Mouse (Mus musculus) common myeloid progenitor, adult 5-6 weeks (primary cell): ENCODE measurements around the gene Cacna1g. TPM values are rescaled to one million over a fixed set of nuclear protein-coding genes. Genes with fewer than 3 reads are reported as not detected.

Experiments
- ATAC-seq: replicated peaks from 2 replicates; pipeline ENCODE4 v1.8.0; 2016; ENCODE audit warnings: low read depth, mild to moderate bottlenecking, moderate TSS enrichment, inconsistent platforms; ENCODE audit not compliant: poor library complexity, severe bottlenecking
- total RNA-seq: library from RNA; stranded (forward); fragments of 200-1000, 187-1606 nt; gene quantifications from 2 replicates; pipeline ENCODE4 v1.2.3, GENCODE M21; 2017

Gene Cacna1g
- total RNA-seq, 1 experiment from 2014 or later = not detected

DNA sequence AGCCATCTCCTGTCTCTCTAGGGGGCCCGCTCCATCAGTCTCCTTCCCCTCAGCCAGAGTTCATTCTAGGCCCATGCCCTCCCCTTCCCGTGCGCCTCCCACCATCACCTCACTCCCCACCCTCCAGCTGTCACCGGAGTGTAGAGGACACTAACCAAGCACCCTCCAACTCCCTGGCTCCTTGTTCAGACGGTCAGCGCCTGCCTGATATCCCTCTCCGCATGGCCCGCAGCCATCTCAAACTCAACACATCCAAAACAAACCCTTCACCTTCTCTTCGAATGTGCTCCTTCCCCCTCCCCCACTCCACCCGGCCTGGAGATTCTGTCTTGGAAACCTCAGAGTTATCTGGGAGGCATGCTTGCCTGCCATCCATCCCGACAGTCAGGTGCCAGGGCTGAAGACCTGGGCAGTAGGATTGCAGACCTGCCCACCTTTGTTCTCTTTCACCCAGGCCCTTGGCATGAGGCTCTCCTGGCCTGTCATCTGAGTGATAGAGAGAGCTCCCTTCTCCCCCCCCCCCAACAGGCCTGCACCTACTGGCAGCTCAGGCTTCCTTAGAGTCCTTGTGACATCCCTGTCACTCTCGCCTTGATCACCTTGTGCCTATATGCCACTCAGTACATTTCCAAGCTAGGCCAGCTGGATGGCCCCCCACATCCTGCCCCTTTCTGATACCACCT, 22.8 kb downstream of the Cacna1g start:
- ATAC-seq = no peak

DNA sequence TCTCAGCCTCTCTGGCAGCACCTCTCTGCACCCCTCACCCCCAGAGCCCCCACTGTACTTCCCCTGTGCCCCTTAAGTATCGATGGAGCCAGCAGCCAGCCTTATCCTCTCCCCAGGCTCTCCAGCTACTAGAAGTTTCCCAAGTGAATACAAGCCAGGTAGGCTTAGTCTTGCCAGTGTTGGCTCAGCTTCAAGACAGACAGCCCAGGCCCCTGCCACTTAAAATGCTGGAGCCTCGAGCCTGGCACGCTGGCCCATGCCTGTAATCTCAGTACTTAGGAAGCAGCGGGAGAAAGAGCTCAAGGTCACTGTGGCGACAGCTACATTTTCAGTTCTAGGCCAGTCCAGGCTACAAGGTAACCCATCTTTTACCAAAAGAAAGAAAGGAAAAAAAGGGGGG, 24.1 kb downstream of the Cacna1g start:
- no peak for ATAC-seq

DNA sequence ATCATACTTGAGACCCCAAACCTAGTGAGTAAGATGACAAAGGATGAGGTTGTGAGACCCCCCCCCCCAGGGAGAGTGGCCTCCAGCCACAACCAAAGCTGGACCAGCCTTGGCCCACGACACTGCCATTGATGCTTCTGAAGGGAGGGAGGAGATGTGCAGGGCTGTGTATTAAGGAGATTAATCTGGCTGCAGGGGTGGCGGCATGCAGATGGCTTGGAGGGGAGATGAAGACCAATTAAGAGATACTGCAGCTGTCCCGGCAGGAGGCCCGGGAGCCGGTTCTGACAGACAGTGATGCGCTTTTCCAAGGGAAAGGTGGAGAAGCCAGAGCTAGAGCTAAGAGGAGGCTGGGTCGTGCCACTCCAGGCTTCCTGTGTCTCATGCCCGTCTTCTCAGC, 24.8 kb downstream of the Cacna1g start:
- ATAC-seq = no peak

DNA sequence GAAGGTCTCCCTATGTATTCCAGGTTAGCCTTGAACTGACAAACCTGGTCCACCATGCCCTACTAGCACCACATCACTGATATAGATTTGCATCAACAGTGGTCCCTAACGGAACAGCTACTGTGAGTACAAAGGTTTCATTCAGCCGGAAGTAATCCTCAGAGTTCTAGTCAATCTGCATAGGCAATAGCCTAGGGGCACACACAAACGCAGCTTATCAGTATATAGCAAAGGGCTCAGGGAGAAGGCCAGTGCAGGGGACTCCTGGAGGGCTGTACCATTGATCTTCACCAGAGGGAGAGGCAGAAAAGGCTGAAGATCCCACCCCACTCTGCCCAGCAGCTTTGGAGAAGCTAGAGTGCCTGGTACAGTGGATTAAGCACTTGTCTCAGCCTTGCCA, 27.0 kb downstream of the Cacna1g start:
- 0 out of 2 replicates have a peak, but pooled peaks have one; percentile 18 for ATAC-seq

DNA sequence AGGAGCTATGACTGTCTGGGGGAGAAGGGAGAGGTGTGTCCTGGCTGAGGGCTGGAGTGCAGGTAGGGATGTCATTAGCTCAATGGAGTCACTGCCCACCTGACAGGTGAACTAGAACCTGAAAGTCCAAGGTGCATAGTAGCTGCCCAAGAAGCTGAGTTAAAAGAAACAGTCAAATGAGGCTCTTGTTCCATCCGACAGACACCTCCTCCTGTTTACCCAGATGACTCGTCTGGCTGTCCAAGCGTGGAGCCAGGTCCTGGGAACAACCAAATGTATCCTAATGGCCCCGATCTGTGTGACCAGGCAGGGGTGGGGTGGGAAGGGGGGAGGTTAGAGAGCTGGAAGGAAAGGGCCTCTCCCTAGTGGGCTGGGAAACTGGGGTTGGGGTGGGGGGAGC, 28.7 kb downstream of the Cacna1g start:
- ATAC-seq = no peak

DNA sequence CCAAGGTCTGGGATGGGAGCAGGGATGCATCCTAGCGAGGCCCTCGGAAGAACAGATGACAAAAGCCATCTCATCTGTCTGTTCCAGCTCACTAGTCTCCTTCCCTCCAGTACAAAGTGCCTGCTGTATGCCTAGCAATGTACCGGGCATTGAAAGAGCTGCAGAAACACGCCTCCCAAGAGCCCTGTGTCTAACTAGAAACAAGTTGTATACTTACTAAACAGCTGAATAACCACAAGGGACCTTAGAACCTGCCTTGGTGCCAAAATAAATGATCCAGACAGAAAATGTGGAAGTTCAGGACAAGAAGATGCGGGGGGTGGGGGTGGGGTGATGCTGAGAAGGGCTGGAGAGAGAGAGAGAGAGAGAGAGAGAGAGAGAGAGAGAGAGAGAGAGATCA, 29.2 kb downstream of the Cacna1g start:
- ATAC-seq = no peak

DNA sequence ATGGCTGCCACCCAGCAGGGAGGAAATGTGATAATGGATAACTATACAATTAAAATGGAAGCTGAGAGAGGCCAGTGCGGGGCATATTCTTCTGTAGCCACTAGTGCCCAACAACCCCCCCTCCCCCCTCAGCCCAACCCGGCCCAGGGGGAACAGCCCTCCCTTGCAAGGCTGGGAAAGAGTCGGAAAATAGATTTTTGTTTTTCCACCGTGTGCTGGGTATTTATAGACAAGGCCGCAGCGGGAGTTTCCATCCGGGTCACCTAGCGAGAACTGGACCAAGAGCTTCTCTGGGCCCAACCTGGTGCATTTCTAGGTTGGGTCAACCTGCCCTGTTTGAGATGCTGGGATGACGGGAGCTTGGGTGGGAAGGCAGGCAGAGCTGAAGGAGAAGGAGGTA, 32.2 kb downstream of the Cacna1g start:
- ATAC-seq = no peak

DNA sequence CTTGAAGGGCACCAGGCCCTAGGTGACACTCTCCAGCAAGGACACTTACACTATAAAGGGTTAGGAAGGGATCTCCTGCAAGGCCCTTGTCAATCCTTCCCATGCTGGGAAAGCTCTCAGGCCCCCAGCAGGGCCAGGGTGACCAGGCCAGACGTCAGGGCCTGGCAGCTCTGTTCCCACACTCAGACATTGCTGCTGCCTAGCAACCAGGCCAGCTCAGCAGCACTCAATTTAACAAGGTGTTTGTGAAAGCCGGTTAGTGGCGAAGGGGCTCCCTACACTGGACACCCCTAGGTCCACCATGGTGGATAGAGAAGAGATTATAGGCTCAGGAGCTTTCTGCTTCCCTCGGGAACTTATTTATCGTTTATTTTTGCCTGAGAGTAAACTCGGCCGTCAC, 32.9 kb downstream of the Cacna1g start:
- no peak for ATAC-seq

DNA sequence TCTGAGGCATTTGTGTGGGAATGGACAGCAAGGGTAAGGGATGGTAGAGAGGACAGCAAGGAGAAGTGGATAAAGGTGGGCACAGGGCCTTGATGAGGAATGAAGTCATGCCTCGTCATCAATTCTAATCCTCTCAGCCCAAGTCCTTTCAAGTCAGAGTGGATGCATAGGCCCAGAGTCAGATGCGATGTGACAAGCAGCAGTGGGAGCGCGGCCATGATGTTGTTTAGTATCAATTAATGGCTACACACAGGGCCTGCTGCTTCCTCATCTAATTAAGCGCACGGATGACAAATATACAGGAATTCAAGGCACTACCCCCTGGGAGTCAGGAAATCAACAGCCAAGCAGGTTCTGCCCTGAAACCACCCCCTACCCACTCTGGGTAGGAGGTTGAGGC, 33.6 kb downstream of the Cacna1g start:
- ATAC-seq = no peak

DNA sequence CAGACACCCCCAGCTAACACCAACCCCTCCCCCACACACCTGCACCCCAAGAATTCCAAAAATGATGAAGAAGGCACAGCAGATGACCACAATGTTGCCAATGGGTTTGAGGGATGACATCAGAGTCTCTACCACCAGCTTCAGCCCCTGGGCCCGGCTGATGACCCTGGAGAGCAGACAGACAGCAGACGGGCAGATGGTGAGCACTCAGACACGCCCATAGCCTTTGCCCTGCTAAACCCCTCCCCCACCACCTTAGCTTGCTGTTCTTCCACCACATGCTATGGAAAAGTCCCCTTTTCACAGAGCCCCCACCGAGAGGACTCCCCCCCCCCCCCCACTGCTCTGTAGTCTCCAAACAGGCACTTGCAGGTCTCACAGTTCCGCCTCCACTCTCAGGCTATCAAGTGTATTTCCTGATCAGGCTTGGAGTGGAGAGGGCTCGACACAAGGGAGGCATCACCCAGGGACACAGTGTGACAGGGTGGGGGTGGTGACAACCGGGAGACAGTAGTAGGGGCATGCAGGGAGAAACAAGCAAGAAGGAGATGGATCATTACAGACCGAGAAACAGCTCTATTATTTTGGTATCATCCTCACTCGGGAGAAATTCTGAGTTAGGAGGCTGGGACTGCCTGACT, 44.9 kb downstream of the Cacna1g start:
- no peak for ATAC-seq

DNA sequence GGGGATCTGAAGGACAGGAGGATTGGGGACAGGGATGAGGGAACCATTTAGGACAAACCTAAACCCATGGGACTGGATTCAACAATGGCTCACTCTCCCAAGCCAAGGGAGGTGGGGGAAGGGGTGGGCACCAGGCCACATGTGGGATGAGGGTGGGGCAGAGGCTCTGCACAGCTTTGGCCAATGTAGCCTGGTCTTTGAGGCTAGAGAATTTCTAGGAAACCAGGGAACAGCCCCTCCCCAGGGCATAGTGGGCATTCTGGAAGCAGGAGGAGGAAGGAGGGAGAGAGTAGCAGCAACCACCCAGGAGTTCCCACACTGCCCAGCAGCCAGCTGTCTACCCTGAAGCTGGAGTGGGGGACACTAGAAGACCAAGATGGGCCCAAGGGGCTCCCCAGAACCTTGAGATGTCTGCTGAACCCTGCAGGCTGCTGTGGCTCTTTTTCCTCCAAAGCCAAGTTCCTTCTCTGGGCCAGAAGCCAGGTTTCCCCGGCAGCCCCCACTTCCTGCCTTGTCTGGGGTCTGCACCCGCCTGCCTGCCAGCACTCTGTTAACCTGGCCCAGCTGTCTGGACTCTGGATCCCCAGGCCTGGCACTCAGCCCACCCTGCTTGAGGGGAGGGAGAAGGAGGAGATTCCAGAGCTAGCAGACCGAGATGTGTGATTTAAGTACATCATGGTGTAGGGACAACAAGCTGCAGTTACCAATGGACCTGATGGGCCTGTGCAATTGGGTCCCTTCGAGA, 45.7 kb downstream of the Cacna1g start:
- ATAC-seq = 0 out of 2 replicates have a peak, but pooled peaks have one; percentile 25

DNA sequence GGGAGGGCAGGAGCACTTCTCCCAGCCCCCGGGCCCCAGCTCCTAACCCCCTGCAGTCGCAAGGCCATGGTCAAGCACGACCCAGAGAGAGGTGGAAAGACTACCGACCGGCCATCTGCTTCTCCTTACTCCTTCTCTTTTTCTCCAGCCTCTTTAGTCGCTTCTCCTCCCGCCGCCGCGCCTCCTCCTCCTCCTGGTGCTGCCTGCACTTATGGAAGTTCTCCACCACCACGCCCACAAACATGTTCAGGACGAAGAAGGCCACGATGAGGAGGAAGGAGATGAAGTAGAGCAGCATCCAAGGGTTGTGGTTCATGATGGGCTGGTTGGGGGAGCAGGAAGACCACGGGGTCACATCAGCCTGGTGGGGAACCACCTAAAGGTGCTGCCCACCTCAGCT, 48.3 kb downstream of the Cacna1g start:
- no peak for ATAC-seq

DNA sequence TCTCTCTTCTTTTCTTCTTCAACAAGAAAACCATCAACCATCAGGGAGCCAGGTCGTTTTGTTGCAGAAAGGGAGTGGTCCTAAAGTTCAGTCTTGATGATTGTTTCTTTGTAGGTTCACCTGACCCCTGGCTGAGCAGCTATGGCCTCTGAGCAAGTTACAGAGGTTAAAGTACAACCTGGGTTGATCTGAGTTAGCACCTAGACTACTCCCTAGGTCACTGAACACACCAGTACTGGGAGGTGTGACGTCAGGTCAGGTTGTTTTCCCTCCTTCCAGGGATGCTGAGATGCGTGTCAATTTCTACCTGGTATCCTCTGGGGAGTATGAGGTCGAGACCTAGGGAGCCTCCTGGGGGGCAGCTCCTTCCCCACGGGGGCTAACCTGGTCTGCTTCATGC, 48.8 kb downstream of the Cacna1g start:
- no peak for ATAC-seq

DNA sequence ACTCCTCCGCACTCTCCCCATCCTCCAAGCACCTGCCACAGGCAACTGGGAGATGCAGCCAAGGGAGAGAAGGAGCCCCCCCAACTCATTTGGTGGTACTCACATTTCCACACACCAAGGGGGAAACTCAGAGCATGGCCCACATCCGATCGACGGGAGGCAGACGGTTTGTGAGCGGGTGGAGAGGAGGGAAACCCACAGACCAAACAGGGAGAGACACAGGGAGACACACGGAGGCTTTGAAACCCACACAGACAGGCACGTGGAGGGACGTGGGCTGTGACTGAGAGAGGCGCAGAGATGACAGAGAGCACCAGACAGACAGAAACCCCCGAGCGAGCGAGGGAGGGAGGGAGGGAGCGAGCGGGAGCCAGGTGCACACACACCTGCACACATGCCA, 49.6 kb downstream of the Cacna1g start:
- no peak for ATAC-seq

DNA sequence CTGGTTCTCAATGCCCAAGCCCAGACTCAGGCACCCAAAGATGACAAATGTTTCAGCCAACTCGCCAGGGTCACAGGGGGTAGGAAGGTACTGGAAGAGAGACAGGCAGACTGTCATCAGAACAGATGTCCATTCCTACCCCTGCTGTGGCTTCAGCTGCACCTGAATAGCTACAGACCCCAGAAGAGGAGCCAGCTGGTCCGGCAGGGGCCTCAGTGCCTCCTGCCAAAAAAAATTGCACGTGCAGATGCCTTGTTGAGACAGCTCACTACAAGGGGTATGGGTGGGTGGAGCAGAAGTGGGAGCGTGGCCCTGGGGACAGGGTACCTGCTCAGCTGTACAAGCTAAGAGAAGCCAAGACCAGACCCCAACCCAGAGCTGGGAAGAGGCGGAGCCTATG, 50.1 kb downstream of the Cacna1g start:
- no peak for ATAC-seq

DNA sequence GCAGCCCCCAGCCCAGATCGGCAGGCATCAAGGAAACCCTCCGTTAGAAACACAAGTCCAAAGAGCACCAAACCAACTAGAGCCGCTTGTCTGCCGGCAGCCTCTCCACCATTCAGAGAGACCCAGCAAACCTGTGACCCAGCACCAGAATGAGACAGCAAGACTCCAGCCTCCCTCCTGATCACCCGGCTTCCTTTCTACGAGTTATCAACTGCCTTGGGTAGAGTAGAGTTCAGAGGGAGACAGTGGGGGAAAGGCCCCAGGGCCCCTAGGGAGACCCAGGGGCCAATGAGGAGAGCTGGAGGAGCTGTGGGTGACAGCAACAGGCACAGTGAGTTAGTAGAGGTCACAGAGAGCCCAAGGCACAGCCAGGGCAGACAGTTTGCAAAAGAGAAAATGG, 53.0 kb downstream of the Cacna1g start:
- ATAC-seq = no peak

DNA sequence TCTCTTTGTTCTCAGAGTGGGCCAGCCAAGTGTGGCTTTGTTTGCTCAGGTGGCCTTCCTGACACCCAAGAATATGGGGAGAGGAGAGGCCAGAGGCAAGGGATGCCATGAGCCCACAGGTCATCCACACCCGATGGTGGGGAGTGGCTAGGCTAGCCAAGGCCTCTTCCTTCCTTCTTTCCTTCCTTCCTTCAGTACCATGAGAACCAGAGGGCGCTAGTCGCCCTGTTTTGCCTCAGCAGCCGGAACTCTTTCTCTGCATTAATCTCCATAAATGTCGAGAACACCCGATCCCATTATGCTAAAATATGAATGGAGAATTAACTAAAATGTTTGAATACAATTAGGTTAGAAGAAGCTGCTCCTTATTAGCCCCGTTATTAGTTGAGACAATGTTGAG, 53.7 kb downstream of the Cacna1g start:
- ATAC-seq = no peak

DNA sequence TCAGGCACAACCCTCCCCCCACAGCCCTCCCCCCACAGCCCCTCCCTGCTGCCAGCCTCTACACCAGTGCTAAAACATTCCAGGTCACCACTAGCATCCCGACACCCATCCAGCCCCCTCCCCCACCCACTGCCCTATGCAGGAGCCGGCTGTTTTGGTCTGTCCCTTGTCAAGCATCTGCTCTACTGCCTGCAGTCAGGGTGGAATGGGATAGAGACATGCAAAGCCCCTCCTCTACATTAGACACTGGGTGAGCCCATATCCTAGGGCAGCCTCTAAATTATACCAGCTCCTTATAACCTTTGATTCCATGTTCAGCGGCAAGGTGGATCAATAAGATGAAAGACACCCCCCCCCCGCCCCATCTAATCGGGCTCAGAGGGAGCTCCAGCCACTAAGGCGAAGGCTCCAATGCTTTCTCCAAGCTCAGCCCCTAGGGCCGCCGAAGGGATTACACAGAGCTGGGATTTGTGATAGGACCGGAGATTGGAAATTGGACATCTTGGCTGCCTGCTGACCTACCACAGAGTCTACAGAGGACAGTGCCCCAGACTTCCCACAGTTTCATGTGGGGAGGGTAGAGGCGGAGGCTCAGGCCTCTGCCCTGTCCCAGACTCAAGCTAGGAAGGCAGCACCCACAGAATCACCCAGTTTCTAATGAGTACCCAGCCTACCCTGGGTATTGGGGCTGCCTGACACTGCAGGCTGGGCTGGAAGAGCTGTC, 54.8 kb downstream of the Cacna1g start:
- no peak for ATAC-seq

DNA sequence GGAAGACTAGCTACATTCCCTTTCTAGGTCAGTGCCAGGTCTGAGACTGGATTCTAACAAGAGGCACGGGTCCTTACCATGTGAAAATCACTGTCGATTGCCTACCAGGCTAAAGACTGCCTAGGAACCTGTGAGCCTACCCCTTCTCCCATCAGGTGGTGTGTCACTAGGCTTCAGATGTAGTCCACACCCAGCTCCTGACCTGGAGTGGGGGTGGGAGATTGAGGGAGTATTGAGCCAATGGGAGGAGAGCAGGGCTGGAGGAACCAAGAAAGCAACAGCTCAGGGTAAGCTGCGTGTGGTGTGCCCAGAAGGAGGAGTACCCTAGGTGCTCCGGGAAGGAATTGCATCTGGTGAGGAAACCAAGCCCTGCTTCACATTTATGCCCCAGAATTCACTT, 60.0 kb downstream of the Cacna1g start:
- ATAC-seq = no peak

DNA sequence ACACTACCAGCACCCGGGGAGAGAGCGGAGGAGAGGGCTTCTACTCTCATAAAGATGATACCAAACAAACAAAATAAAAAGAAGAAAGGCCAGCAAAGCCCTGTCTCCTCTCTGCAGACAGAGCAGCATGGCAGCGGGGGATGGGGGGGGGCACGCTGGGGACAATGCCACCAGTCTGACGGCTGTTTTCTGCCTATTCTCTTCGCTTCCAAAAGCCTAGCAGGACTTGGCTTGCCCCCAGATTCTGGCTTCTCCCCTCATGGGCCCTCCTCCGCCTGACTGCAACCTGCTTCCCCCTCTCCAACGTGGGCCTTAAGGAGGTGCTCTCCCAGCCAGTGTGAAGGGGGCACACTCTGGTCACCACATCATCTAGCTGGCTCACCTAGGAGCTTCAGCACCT, 60.5 kb downstream of the Cacna1g start:
- no peak for ATAC-seq

DNA sequence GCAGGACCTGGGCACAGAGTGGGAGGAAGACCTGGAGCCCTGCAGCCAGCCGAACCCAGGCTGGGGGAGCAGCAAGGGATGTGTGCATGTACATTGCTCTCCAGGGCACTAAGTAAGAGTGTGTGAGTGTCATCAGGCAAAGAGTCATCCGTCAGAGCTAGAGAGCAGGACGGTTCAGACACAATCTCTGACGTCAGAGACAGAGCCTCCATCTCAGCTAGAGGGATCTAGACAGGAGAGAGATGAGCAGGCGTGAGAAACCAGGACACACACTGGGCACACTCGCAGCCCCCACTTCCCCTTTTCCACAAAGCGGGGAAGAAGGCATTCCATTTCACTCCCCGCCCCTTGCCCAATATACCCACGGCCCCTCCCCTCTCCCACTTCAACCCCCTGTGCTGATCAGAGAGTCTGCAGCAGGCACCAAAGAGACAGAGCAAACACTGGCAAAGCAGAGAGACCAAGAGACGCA, 61.0 kb downstream of the Cacna1g start:
- ATAC-seq = peak; percentile 60
